Mouse (Mus musculus) bone marrow, adult 2 months (tissue): ENCODE data around the gene Rictor.

ENCODE experiments used
- CTCF ChIP-seq: fragments of 200-500 bp; IDR thresholded peaks from 2 replicates; pipeline ENCODE4 v1.5.1; 2011; ENCODE audit warnings: low read length, control low read depth; ENCODE audit not compliant: control insufficient read depth, insufficient read depth
- POLR2A ChIP-seq: fragments of 200-500 bp; IDR thresholded peaks from 2 replicates; pipeline ENCODE4 v1.6.1; 2011; ENCODE audit warnings: low read depth, mild to moderate bottlenecking, control low read depth, low read length, borderline replicate concordance; ENCODE audit not compliant: control insufficient read depth

DNA sequence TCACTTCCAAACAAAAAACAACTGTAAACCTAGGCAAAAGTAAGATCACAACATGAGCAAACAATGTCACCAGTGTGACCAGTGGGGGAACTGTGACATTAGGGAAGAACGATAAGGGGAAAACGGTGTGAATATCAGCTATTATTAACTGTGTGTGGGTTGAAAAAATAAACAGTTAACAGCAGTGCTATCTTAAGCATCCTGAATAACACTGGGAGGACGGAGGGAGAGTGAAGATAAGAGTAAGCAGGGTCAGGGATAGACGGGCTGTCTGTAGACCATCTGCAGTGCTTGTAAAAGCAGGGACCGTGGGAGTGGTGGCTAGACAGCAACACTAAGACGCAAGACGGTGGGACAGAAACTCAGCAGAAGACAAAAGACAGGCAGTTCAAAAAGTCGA, 35.5 kb downstream of the Rictor start:
- TF ChIP-seq CTCF: no peak
- TF ChIP-seq POLR2A: no peak
